Mouse (Mus musculus): ENCODE measurements around the gene Ccdc63.

DNA sequence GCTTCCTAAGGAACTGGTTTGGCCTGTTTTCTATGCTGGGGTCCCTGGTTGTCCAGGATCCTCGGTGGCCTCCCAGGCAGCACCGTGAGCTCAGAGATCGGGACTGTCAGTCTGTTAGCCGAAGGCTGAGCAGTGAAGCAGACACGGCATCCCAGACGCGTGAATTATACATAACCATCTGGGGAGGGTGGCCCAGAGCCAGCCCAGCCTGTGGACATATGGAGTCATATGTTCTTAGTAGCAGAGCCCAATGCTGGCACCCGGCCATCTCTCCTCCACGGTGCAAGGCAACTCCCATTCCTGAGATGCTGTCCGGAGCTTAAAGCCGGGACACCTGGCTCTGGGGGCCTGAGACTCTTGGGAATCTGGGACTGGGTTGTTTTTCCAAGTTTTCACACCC lies 59.7 kb downstream of the Ccdc63 start:
- TF ChIP-seq CTCF (conservative IDR thresholded peaks at IDR 0.05; ENCODE audit: low read length) (no peak), NANOG (IDR thresholded peaks at IDR 0.05; ENCODE audit: borderline replicate concordance, low read length) (no peak), POU5F1 (IDR thresholded peaks at IDR 0.05; ENCODE audit: borderline replicate concordance, low read length) (no peak)
